Comparison of ENCODE assay signal across 11 mouse cellular contexts in genomic region chr2:24474514-24475378, GRCm38 (mm10). TPM values are rescaled to one million over a fixed set of nuclear protein-coding genes. Genes with fewer than 3 reads are reported as not detected.
DNase-seq lines count a peak whose midpoint lies in the region; ATAC-seq and TF ChIP-seq lines count a peak whose summit lies in the region.
"Had no signal": no experiment of that assay in that cellular context is flagged by ENCODE, and none has a peak within 500 bp of the region (broad histone marks: within the 10 kb centered on the region; RNA-seq: fewer than 3 reads in every experiment).

No protein-coding gene starts in this region.

- DNase-seq in heart, postnatal 0 days (ENCODE audit: low spot score) = no peak
- no peak for DNase-seq in heart, postnatal 36 days
- DNase-seq in forebrain, embryonic 11.5 days (ENCODE audit: low spot score) = no peak
- DNase-seq in neural tube, embryonic 11.5 days (ENCODE audit: low spot score) = no peak
- no peak for DNase-seq in cerebellum, adult 18-20 months
- DNase-seq in left cerebral cortex, adult 8-10 months (ENCODE audit: low spot score in 2 of 2) = no peak
- DNase-seq in urinary bladder, adult 2 months (ENCODE audit: low spot score) = no peak
- DNase-seq: gastrocnemius, postnatal 25 days had no signal

- H3K27ac ChIP-seq in heart, postnatal 0 days (ENCODE audit: low read depth) = no peak overlapping the region
- no peak overlapping the region for H3K27ac ChIP-seq in forebrain, embryonic 11.5 days (ENCODE audit: low read depth, low read length)
- H3K27ac ChIP-seq in kidney, embryonic 15.5 days = peak overlapping the region; percentile 89
- H3K27ac ChIP-seq in neural tube, embryonic 11.5 days (ENCODE audit: low read depth, low read length) = no peak overlapping the region
- H3K27ac ChIP-seq: liver, embryonic 15.5 days had no signal

- no peaks in the 10 kb centered on the region for H3K36me3 ChIP-seq in heart, postnatal 0 days (replicated peaks; ENCODE audit: control insufficient read depth, insufficient read depth, low read length)
- no peaks in the 10 kb centered on the region for H3K36me3 ChIP-seq in forebrain, embryonic 11.5 days (ENCODE audit: control insufficient read depth, insufficient read depth, low read length)
- H3K36me3 ChIP-seq in kidney, embryonic 15.5 days = no peaks in the 10 kb centered on the region
- no peaks in the 10 kb centered on the region for H3K36me3 ChIP-seq in neural tube, embryonic 11.5 days (ENCODE audit: control insufficient read depth, insufficient read depth, low read length)
- H3K36me3 ChIP-seq: liver, embryonic 15.5 days had no signal

- H3K4me1 ChIP-seq in heart, postnatal 0 days (ENCODE audit: control insufficient read depth, insufficient read depth) = no peaks in the 10 kb centered on the region
- peaks cover 3% of the 10 kb centered on the region; the same call in 1 of the 2 replicates for H3K4me1 ChIP-seq in forebrain, embryonic 11.5 days (replicated peaks; ENCODE audit: control insufficient read depth, insufficient read depth, low read length)
- peaks cover 41% of the 10 kb centered on the region for H3K4me1 ChIP-seq in kidney, embryonic 15.5 days
- H3K4me1 ChIP-seq in neural tube, embryonic 11.5 days (ENCODE audit: control insufficient read depth, insufficient read depth, low read length) = no peaks in the 10 kb centered on the region
- H3K4me1 ChIP-seq: liver, embryonic 15.5 days had no signal

- TF ChIP-seq CTCF in heart, postnatal 0 days (IDR thresholded peaks at IDR 0.05; ENCODE audit: low read depth) = no peak

- H3K9me3 ChIP-seq in heart, postnatal 0 days (replicated peaks; ENCODE audit: control insufficient read depth, low read length) = no peaks in the 10 kb centered on the region
- H3K9me3 ChIP-seq in forebrain, embryonic 11.5 days (ENCODE audit: control insufficient read depth, low read length) = no peaks in the 10 kb centered on the region
- no peaks in the 10 kb centered on the region for H3K9me3 ChIP-seq in kidney, embryonic 15.5 days (replicated peaks)
- no peaks in the 10 kb centered on the region for H3K9me3 ChIP-seq in neural tube, embryonic 11.5 days (ENCODE audit: control insufficient read depth, low read length)
- H3K9me3 ChIP-seq: liver, embryonic 15.5 days had no signal

- WGBS in heart, postnatal 0 days = 26% methylated on average over 29 of the region's 29 CpGs
- WGBS in forebrain, embryonic 11.5 days = 5% methylated on average over 29 of the region's 29 CpGs
- 17% methylated on average over 29 of the region's 29 CpGs for whole genome bisulfite sequencing in kidney, embryonic 15.5 days
- 13% methylated on average over 29 of the region's 29 CpGs for WGBS in neural tube, embryonic 11.5 days

- peak overlapping the region; percentile 33; the same call in 1 of the 2 replicates for H3K4me2 ChIP-seq in heart, postnatal 0 days (ENCODE audit: low read depth, low read length)
- peak overlapping the region; percentile 44 for H3K4me2 ChIP-seq in forebrain, embryonic 11.5 days (ENCODE audit: low read depth, low read length, severe bottlenecking)
- peak overlapping the region; percentile 64 for H3K4me2 ChIP-seq in kidney, embryonic 15.5 days
- peak overlapping the region; percentile 47 for H3K4me2 ChIP-seq in neural tube, embryonic 11.5 days (ENCODE audit: low read depth)

- intact Hi-C loops in heart, postnatal 36 days (cut with DNase I) = no loop called here

- H3K9ac ChIP-seq in heart, postnatal 0 days (replicated peaks; ENCODE audit: low read depth, low read length) = no peak overlapping the region
- peak overlapping the region; percentile 35; the same call in 1 of the 2 replicates for H3K9ac ChIP-seq in forebrain, embryonic 11.5 days (ENCODE audit: low read length)
- peak overlapping the region; percentile 81 for H3K9ac ChIP-seq in kidney, embryonic 15.5 days
- H3K9ac ChIP-seq in neural tube, embryonic 11.5 days (ENCODE audit: low read length) = peak overlapping the region; percentile 42
- H3K9ac ChIP-seq: liver, embryonic 15.5 days had no signal

- peak overlapping the region; percentile 29 for H3K4me3 ChIP-seq in heart, postnatal 0 days (ENCODE audit: low read depth, low read length)
- peak overlapping the region; percentile 24; the same call in 1 of the 2 replicates for H3K4me3 ChIP-seq in forebrain, embryonic 11.5 days (ENCODE audit: low read depth, low read length)
- peak overlapping the region; percentile 63 for H3K4me3 ChIP-seq in kidney, embryonic 15.5 days (replicated peaks)
- H3K4me3 ChIP-seq in neural tube, embryonic 11.5 days (ENCODE audit: low read depth, low read length) = peak overlapping the region; percentile 40
- H3K4me3 ChIP-seq: liver, embryonic 15.5 days had no signal

- ATAC-seq in heart, postnatal 0 days (ENCODE audit: insufficient read depth, low read depth) = no peak
- ATAC-seq in forebrain, embryonic 11.5 days (replicated peaks; ENCODE audit: low FRiP score) = 0 out of 2 replicates have a peak, but pooled peaks have one; percentile 13
- ATAC-seq in kidney, embryonic 15.5 days (replicated peaks; ENCODE audit: low FRiP score) = peak; percentile 27
- ATAC-seq in neural tube, embryonic 11.5 days (ENCODE audit: insufficient read depth, low FRiP score, low TSS enrichment) = 0 out of 2 replicates have a peak, but pooled peaks have one; percentile 22

- peaks cover 78% of the 10 kb centered on the region for H3K27me3 ChIP-seq in heart, postnatal 0 days (ENCODE audit: control insufficient read depth, insufficient read depth, low read length)
- H3K27me3 ChIP-seq in forebrain, embryonic 11.5 days (ENCODE audit: control insufficient read depth, insufficient read depth, low read length) = peaks cover 53% of the 10 kb centered on the region
- H3K27me3 ChIP-seq in kidney, embryonic 15.5 days = peaks cover 39% of the 10 kb centered on the region
- peaks cover 54% of the 10 kb centered on the region for H3K27me3 ChIP-seq in neural tube, embryonic 11.5 days (ENCODE audit: control insufficient read depth, insufficient read depth, low read length)

- no peak for TF ChIP-seq EP300 in heart, postnatal 0 days (IDR thresholded peaks at IDR 0.05; ENCODE audit: low read depth)

RNA-seq across cellular contexts. Expression of gene Pax8, which starts 0.7 kb away (rescaled TPM):
- not detected in 2 replicates for total RNA-seq in heart, postnatal 0 days (2014; rRNA removed; ENCODE audit: low replicate concordance)
- polyA plus RNA-seq in heart, postnatal 0 days (2015; fragmentation: Nextera tagmentation; extraction: Ambion mirVana) = not detected in 2 replicates
- total RNA-seq in heart, postnatal 36 days (2021) = not detected
- polyA plus RNA-seq in forebrain, embryonic 11.5 days (2014; fragmentation: Nextera tagmentation; extraction: Ambion mirVana) = 0.75 and 0.79 TPM in 2 replicates
- 127 and 129 TPM in 2 replicates for polyA plus RNA-seq in kidney, embryonic 15.5 days (2015; fragmentation: Nextera tagmentation; extraction: Ambion mirVana)
- 25.8 and 26.1 TPM in 2 replicates for polyA plus RNA-seq in neural tube, embryonic 11.5 days (2014; fragmentation: Nextera tagmentation; extraction: Ambion mirVana)
- not detected for total RNA-seq in left cerebral cortex, adult 8-10 months (2022)
- polyA plus RNA-seq in urinary bladder, adult 2 months (2012; rRNA removed) = not detected in 2 replicates
- total RNA-seq: gastrocnemius, postnatal 25 days; MEL had no signal

Comparison
In these comparisons a context has a peak if more than half of its experiments do, and no peak if none do; other contexts are left out.
1. RNA of gene Pax8, which starts 0.7 kb away (polyA plus RNA-seq): 127 to 129 TPM in kidney, embryonic 15.5 days and 25.8 to 26.1 TPM in neural tube, embryonic 11.5 days; 0.75 to 0.79 TPM in forebrain, embryonic 11.5 days, not detected in heart, postnatal 0 days and not detected in urinary bladder, adult 2 months; every median in the first group is over 10 times any median in the second.
2. Peak in every context shown above with its lines, with median percentiles within 50 percentile points of each other: H3K4me2 ChIP-seq and H3K4me3 ChIP-seq.